Mouse (Mus musculus): ENCODE measurements around the gene Cacng2. TPM values are rescaled to one million over a fixed set of nuclear protein-coding genes. Genes with fewer than 3 reads are reported as not detected.

Cacng2 gene
- not detected in 2 replicates for polyA plus RNA-seq (2012; ENCODE audit: insufficient read depth, insufficient read length, missing spikeins)

DNA sequence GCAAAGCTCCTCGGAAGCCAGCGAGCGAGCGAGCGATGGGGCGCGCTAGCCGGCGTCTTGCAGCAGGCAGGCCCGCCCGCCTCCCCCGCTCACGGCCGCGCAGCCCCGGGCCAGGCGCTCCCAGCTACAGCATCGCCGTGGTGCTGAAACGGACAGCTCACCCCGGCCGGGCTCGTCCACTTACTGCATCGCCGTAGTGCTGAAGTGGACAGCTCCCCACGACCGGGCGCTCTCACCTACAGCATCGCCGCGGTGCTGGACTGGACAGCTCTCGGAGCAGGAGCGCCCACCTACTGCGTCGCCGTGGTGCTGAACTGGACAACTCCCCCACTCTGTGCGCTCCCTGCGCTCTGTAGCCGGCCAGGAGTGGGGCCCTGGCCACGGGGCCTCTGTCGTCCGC, at the start of gene Cacng2:
Cacng2 (minus strand) TSS at position 325 of the 400 bp plus-strand sequence.
- Histone ChIP-seq H3K4me1 (ENCODE audit: control insufficient read depth, insufficient read depth, insufficient read length, low read length) (no peaks in the 10 kb centered on the region), H3K27ac (replicated peaks; ENCODE audit: low read depth, low read length) (no peak within 1 kb of the TSS), H3K4me3 (ENCODE audit: insufficient read depth, low read depth, low read length) (no peak within 1 kb of the TSS)

DNA sequence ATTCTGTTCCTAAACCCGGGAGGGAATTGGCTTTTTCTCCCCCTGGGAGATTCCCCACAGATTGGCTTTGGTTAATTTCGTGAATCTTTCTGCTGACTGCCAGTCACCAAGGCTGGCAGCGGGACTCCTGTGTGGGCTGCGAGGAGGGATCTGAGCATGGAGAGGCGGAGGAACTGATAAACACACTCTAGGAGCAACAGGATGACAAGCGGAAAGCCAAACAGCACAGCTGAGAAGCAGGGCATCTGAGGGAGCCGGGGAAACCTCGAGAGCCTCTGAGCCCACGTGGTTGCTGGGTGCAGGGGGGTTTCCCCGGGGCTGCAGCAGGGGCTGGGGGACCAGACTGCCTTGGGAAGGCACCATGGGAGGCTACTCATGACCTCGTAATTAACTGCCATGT, 49.7 kb upstream of the Cacng2 start:
- H3K27ac ChIP-seq (replicated peaks; ENCODE audit: low read depth, low read length) = no peak overlapping the region
- no peak overlapping the region for H3K4me3 ChIP-seq (ENCODE audit: insufficient read depth, low read depth, low read length)
- 0 out of 2 replicates have a peak, but pooled peaks cover 5% of the 10 kb centered on the region for H3K4me1 ChIP-seq (ENCODE audit: control insufficient read depth, insufficient read depth, insufficient read length, low read length)

DNA sequence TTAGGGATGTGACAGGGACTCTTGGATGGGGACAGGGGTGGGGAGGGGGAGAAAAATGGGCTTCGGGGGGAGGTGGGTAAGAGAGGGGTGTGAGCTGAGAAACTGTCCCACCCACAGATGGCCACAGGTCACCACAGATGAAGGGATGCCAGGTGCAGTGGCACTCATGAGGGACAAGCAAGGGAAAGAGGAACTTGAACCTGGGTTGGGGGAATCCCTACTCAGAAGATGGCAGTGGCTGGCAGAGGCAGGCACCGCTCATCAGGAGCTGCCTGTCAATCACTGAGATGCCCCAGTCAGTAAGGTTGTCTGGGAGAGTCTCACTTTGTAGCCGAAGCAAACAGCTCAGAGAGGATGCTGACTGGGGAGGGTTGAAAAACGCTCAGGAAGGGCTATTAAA, 45.5 kb upstream of the Cacng2 start:
- H3K4me3 ChIP-seq (ENCODE audit: insufficient read depth, low read depth, low read length) = no peak overlapping the region
- no peaks in the 10 kb centered on the region for H3K4me1 ChIP-seq (ENCODE audit: control insufficient read depth, insufficient read depth, insufficient read length, low read length)
- no peak overlapping the region for H3K27ac ChIP-seq (replicated peaks; ENCODE audit: low read depth, low read length)

DNA sequence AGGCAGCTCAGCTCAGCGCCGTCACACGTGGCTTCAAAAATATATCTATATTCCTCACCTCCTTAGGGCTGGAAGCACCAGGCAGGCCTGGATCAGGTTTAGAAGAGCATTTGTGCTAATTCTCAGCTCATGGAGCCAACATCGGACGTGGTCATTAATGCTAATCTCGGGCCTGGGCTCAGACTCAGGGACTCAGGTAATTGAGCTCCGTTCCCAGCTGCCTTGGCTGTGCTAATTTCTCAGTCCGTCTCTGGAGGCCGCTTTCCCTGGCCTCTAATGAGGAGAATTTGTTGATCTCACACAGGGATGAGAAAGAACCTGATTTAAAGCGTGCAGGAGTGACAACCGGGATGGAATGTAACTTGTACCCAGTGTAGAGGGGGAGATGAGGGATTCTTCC, 44.6 kb upstream of the Cacng2 start:
- Histone ChIP-seq H3K27ac (replicated peaks; ENCODE audit: low read depth, low read length) (no peak overlapping the region), H3K4me1 (ENCODE audit: control insufficient read depth, insufficient read depth, insufficient read length, low read length) (no peaks in the 10 kb centered on the region), H3K4me3 (ENCODE audit: insufficient read depth, low read depth, low read length) (no peak overlapping the region)

- Histone ChIP-seq H3K4me3 (ENCODE audit: insufficient read depth, low read depth, low read length) (no peak overlapping the region), H3K27ac (replicated peaks; ENCODE audit: low read depth, low read length) (no peak overlapping the region)
Observed at GRCm38 (mm10) chr15:78161946-78162345, 42.1 kb upstream of the Cacng2 start.

GRCm38 (mm10) chr15:78158335-78158734, 38.5 kb upstream of the Cacng2 start:
- H3K4me1 ChIP-seq (ENCODE audit: control insufficient read depth, insufficient read depth, insufficient read length, low read length) = no peaks in the 10 kb centered on the region; the same call in 1 of the 2 replicates
- no peak overlapping the region for H3K27ac ChIP-seq (replicated peaks; ENCODE audit: low read depth, low read length)
- H3K4me3 ChIP-seq (ENCODE audit: insufficient read depth, low read depth, low read length) = no peak overlapping the region

More at GRCm38 (mm10) chr15:78161946-78162345, 42.1 kb upstream of the Cacng2 start:
- H3K4me1 ChIP-seq (ENCODE audit: control insufficient read depth, insufficient read depth, insufficient read length, low read length) = no peaks in the 10 kb centered on the region; the same call in 1 of the 2 replicates

DNA sequence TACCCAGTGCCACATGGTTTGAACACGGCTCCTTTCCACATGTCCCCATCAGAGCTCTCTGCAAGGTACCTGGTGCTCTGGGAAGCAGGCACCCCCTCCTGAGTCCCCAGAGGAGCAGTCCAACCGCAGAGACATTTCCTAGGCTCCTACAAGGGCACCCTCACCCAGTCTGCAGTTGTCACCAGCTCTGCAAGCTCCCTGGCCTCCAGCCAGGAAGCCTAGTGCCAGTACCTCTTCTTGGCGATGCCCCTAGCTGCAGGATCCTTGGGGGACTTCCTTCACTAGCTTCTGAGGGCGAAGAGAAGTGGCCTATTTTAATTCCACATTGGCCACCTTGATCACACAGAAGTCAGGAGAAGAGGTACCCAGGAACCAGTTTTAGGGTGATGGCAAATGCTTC, 38.0 kb upstream of the Cacng2 start:
- no peak overlapping the region for H3K27ac ChIP-seq (replicated peaks; ENCODE audit: low read depth, low read length)
- no peak overlapping the region for H3K4me3 ChIP-seq (ENCODE audit: insufficient read depth, low read depth, low read length)
- no peaks in the 10 kb centered on the region; the same call in 1 of the 2 replicates for H3K4me1 ChIP-seq (ENCODE audit: control insufficient read depth, insufficient read depth, insufficient read length, low read length)

GRCm38 (mm10) chr15:78157330-78157729, 37.5 kb upstream of the Cacng2 start:
- Histone ChIP-seq H3K4me1 (ENCODE audit: control insufficient read depth, insufficient read depth, insufficient read length, low read length) (no peaks in the 10 kb centered on the region; the same call in 1 of the 2 replicates), H3K4me3 (ENCODE audit: insufficient read depth, low read depth, low read length) (no peak overlapping the region), H3K27ac (replicated peaks; ENCODE audit: low read depth, low read length) (no peak overlapping the region)

GRCm38 (mm10) chr15:78155421-78155820, 35.6 kb upstream of the Cacng2 start:
- H3K27ac ChIP-seq (replicated peaks; ENCODE audit: low read depth, low read length) = no peak overlapping the region

DNA sequence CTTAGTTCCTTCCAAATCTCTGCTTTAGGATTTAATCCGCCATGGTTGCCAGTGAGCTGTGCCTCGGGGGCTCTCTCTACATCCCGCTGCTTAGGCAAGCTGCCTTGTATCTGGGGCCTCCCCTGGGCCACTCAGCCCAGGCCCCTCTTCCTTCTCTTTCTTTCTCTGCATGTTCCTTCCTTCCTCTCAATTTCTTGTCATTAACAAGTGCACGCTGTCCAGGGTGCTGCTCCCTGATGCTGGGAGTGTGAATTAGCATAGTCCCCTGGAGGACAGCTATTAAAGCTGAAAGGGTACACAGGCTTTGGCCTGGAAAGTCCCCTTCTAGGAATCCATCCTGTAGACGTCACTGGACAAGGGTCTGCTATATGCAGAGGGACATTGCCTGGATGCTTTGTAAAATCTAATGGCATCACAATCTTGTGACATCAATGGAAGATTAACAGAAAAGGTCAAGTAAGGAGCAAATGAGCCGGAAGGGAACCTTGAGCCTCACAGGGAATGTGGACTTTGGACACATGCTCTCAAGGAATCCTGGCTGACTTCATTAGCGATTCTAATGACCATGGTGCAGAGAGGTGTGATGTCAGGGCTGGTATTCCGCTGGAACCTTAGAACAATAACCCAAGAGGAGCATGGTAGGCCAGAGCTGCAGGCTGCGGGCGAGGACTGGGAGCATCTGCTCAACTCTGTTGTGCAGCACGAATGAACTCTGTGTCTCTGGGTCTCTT, 33.4 kb upstream of the Cacng2 start:
- Histone ChIP-seq H3K27ac (replicated peaks; ENCODE audit: low read depth, low read length) (no peak overlapping the region), H3K4me3 (ENCODE audit: insufficient read depth, low read depth, low read length) (no peak overlapping the region), H3K4me1 (ENCODE audit: control insufficient read depth, insufficient read depth, insufficient read length, low read length) (no peaks in the 10 kb centered on the region; the same call in 1 of the 2 replicates)

More at GRCm38 (mm10) chr15:78155421-78155820, 35.6 kb upstream of the Cacng2 start:
- Histone ChIP-seq H3K4me3 (ENCODE audit: insufficient read depth, low read depth, low read length) (no peak overlapping the region), H3K4me1 (ENCODE audit: control insufficient read depth, insufficient read depth, insufficient read length, low read length) (no peaks in the 10 kb centered on the region; the same call in 1 of the 2 replicates)

DNA sequence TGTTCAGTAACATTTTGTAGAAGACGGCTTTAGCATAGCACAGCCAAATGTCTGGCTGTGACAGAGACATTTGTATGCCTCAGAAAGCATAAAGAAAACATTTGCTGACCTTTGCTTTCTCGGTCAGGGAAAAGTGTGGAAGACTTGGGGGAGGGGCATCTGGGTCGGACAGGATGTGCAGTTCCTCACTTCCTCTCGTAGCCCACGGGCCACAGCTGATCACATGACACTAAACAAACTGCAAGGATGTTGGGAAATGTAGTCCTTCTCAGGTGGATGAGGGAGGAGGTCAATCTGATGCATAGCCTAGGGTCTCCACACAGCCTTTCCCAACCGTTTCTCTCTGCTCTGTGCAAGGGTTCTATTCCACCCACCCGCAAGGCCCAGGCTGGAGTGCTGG, 28.7 kb upstream of the Cacng2 start:
- no peak overlapping the region for H3K4me3 ChIP-seq (ENCODE audit: insufficient read depth, low read depth, low read length)
- H3K27ac ChIP-seq (replicated peaks; ENCODE audit: low read depth, low read length) = no peak overlapping the region
- no peaks in the 10 kb centered on the region for H3K4me1 ChIP-seq (ENCODE audit: control insufficient read depth, insufficient read depth, insufficient read length, low read length)

DNA sequence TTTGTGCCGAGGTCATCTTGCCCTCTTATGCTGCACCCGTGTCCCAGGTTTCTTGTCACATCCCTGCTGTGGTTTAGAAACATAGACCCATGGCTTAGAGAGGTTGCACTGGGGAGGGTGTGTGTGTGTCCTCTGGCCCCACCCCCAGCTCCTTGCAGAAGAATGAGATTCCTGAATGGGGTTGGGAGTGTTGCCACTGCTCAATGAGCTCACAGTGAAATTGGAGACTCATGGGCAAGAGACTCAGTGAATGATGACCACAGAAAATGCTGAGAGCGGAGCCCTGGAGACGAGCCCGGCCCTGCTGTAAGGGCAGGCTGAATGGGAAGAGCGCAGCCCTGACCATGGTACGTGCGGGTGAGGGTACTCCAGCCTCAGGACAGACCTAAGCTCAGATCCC, 20.4 kb upstream of the Cacng2 start:
- Histone ChIP-seq H3K27ac (replicated peaks; ENCODE audit: low read depth, low read length) (no peak overlapping the region), H3K4me3 (ENCODE audit: insufficient read depth, low read depth, low read length) (no peak overlapping the region), H3K4me1 (ENCODE audit: control insufficient read depth, insufficient read depth, insufficient read length, low read length) (no peaks in the 10 kb centered on the region)

DNA sequence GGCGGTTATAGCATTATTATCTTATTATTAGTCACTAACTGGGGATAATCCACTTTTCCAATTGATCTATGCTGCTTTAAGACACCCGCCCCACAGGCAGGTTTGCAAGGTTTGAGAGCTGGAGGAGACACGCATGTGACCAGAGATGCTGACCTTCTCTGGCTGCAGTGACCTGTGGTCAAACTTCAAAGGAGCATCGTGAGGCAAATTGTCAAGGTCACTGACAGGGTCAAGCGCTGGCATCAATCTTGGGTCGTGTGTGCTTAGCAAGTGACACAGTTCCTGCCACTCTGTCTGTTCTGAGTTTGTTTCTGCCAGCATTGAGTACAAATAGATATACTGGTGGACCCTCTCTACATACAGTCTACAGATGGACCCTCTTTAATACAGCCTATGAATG, 14.8 kb upstream of the Cacng2 start:
- Histone ChIP-seq H3K4me3 (ENCODE audit: insufficient read depth, low read depth, low read length) (no peak overlapping the region), H3K27ac (replicated peaks; ENCODE audit: low read depth, low read length) (no peak overlapping the region), H3K4me1 (ENCODE audit: control insufficient read depth, insufficient read depth, insufficient read length, low read length) (no peaks in the 10 kb centered on the region)

GRCm38 (mm10) chr15:78133389-78133788, 13.6 kb upstream of the Cacng2 start:
- Histone ChIP-seq H3K27ac (replicated peaks; ENCODE audit: low read depth, low read length) (no peak overlapping the region), H3K4me1 (ENCODE audit: control insufficient read depth, insufficient read depth, insufficient read length, low read length) (no peaks in the 10 kb centered on the region), H3K4me3 (ENCODE audit: insufficient read depth, low read depth, low read length) (no peak overlapping the region)

DNA sequence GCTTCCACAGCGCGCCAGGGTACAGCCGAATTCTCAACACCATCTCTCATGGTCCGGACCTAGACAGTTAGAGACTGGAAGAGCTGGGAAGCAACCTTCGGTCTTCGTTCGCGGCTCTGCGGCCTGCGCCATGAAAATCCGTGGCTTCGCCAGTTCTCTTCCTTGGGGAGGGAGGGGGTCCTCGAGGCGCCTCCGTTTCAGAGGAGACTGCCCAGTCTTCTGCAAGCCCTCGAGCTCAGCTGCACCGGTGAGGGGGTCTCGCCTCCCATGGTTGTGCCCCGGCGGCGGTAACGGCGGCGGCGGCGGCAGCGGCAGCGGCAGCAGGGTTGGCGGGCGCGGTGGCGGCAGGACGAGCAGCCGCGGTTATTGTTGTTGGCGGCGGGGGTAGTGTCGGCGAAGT, 580 bp downstream of the Cacng2 start:
- H3K4me3 ChIP-seq (ENCODE audit: insufficient read depth, low read depth, low read length) = no peak overlapping the region
- H3K27ac ChIP-seq (replicated peaks; ENCODE audit: low read depth, low read length) = no peak overlapping the region
- H3K4me1 ChIP-seq (ENCODE audit: control insufficient read depth, insufficient read depth, insufficient read length, low read length) = no peaks in the 10 kb centered on the region

Measured in brown adipose tissue, adult 24 weeks (tissue).